Mouse (Mus musculus) CH12.LX (cell line): ENCODE measurements at regions not wholly inside any gene's neighbourhood (a gene's known extent, or its start where the extent isn't known, plus 50 kb on each side); places are given as distances from the start of the nearest gene placed in this dataset.

Experiments
- EP300 ChIP-seq: IDR thresholded peaks from 2 replicates; pipeline ENCODE4 v1.6.1; 2011; ENCODE audit warnings: low read length, improper control_type of control experiment
- MEF2A ChIP-seq: IDR thresholded peaks from 2 replicates; pipeline ENCODE4 v1.6.1; 2014; ENCODE audit warnings: low read depth, mild to moderate bottlenecking, inconsistent platforms, low read length, improper control_type of control experiment, borderline replicate concordance
- POLR2A ChIP-seq: IDR thresholded peaks from 2 replicates; pipeline ENCODE4 v1.6.1; 2011; ENCODE audit warnings: low read depth, mild to moderate bottlenecking, improper control_type of control experiment, low read length
- TBP ChIP-seq: conservative IDR thresholded peaks from 2 replicates; pipeline ENCODE4 v1.6.1; 2011; ENCODE audit warnings: low read depth, low read length, improper control_type of control experiment
- ZC3H11A ChIP-seq: IDR thresholded peaks from 2 replicates; pipeline ENCODE4 v1.6.1; 2012; ENCODE audit warnings: low read depth, mild to moderate bottlenecking, inconsistent platforms, low read length, improper control_type of control experiment

GRCm38 (mm10) chr4:47935547-47935946, 109.4 kb upstream of the Nr4a3 start:
- TF ChIP-seq EP300 = no peak
- TF ChIP-seq POLR2A = no peak
- no peak for TF ChIP-seq MEF2A
- no peak for TF ChIP-seq ZC3H11A
- TF ChIP-seq TBP = no peak
